Mouse (Mus musculus): ENCODE data around the gene Slit1. TPM values are rescaled to one million over a fixed set of nuclear protein-coding genes. Genes with fewer than 3 reads are reported as not detected.

Slit1 gene
- polyA plus RNA-seq, 1 experiment from 2014 or later = 1.0 TPM

GRCm38 (mm10) chr19:41698857-41699424, 44.5 kb downstream of the Slit1 start:
- H3K36me3 ChIP-seq (ENCODE audit: control insufficient read depth, insufficient read depth, low read length) = no peaks in the 10 kb centered on the region
- no peaks in the 10 kb centered on the region for H3K27me3 ChIP-seq (replicated peaks; ENCODE audit: control insufficient read depth, insufficient read depth, low read length)
- WGBS = 56% methylated on average over 5 of the region's 5 CpGs
- DNase-seq (ENCODE audit: low spot score) (no peak), ATAC-seq (replicated peaks; ENCODE audit: low FRiP score, low TSS enrichment, low read depth) (no peak)
- H3K4me2 ChIP-seq (ENCODE audit: low read length) = no peak overlapping the region
- no peak overlapping the region for H3K4me3 ChIP-seq (ENCODE audit: low read depth, low read length)
- H3K9ac ChIP-seq (ENCODE audit: low read length) = no peak overlapping the region
- no peaks in the 10 kb centered on the region for H3K4me1 ChIP-seq (replicated peaks; ENCODE audit: control insufficient read depth, insufficient read depth, low read length)
- H3K27ac ChIP-seq (ENCODE audit: low read depth) = no peak overlapping the region
- no peaks in the 10 kb centered on the region for H3K9me3 ChIP-seq (ENCODE audit: control insufficient read depth, low read length)

- Histone ChIP-seq H3K9me3 (ENCODE audit: control insufficient read depth, low read length) (no peaks in the 10 kb centered on the region), H3K4me3 (ENCODE audit: low read depth, low read length) (no peak overlapping the region), H3K27me3 (replicated peaks; ENCODE audit: control insufficient read depth, insufficient read depth, low read length) (no peaks in the 10 kb centered on the region), H3K4me2 (ENCODE audit: low read length) (no peak overlapping the region), H3K36me3 (ENCODE audit: control insufficient read depth, insufficient read depth, low read length) (no peaks in the 10 kb centered on the region), H3K9ac (ENCODE audit: low read length) (no peak overlapping the region), H3K27ac (ENCODE audit: low read depth) (no peak overlapping the region), H3K4me1 (replicated peaks; ENCODE audit: control insufficient read depth, insufficient read depth, low read length) (no peaks in the 10 kb centered on the region)
- DNase-seq (ENCODE audit: low spot score) (no peak), ATAC-seq (replicated peaks; ENCODE audit: low FRiP score, low TSS enrichment, low read depth) (no peak; the same call in 1 of the 2 replicates)
- 75% methylated on average over 6 of the region's 6 CpGs for WGBS
These were observed 45.5 kb downstream of the Slit1 start for GRCm38 (mm10) chr19:41697807-41698515.

GRCm38 (mm10) chr19:41697111-41697806, 46.2 kb downstream of the Slit1 start:
- 46% methylated on average over 9 of the region's 9 CpGs for WGBS

GRCm38 (mm10) chr19:41696443-41696842, 47.0 kb downstream of the Slit1 start:
- Histone ChIP-seq H3K36me3 (ENCODE audit: control insufficient read depth, insufficient read depth, low read length) (no peaks in the 10 kb centered on the region), H3K27me3 (replicated peaks; ENCODE audit: control insufficient read depth, insufficient read depth, low read length) (no peaks in the 10 kb centered on the region), H3K27ac (ENCODE audit: low read depth) (no peak overlapping the region), H3K4me1 (replicated peaks; ENCODE audit: control insufficient read depth, insufficient read depth, low read length) (no peaks in the 10 kb centered on the region), H3K4me3 (ENCODE audit: low read depth, low read length) (no peak overlapping the region), H3K9me3 (ENCODE audit: control insufficient read depth, low read length) (no peaks in the 10 kb centered on the region), H3K4me2 (ENCODE audit: low read length) (no peak overlapping the region), H3K9ac (ENCODE audit: low read length) (no peak overlapping the region)
- ATAC-seq (replicated peaks; ENCODE audit: low FRiP score, low TSS enrichment, low read depth) (no peak), DNase-seq (ENCODE audit: low spot score) (no peak)
- WGBS = 80% methylated on average over 9 of the region's 9 CpGs

More at GRCm38 (mm10) chr19:41697111-41697806, 46.2 kb downstream of the Slit1 start:
- no peak overlapping the region for H3K9ac ChIP-seq (ENCODE audit: low read length)
- no peaks in the 10 kb centered on the region for H3K36me3 ChIP-seq (ENCODE audit: control insufficient read depth, insufficient read depth, low read length)
- H3K27me3 ChIP-seq (replicated peaks; ENCODE audit: control insufficient read depth, insufficient read depth, low read length) = no peaks in the 10 kb centered on the region
- ATAC-seq (replicated peaks; ENCODE audit: low FRiP score, low TSS enrichment, low read depth) = no peak
- DNase-seq (ENCODE audit: low spot score) = no peak
- no peaks in the 10 kb centered on the region for H3K4me1 ChIP-seq (replicated peaks; ENCODE audit: control insufficient read depth, insufficient read depth, low read length)
- H3K9me3 ChIP-seq (ENCODE audit: control insufficient read depth, low read length) = no peaks in the 10 kb centered on the region
- no peak overlapping the region for H3K27ac ChIP-seq (ENCODE audit: low read depth)
- H3K4me2 ChIP-seq (ENCODE audit: low read length) = no peak overlapping the region
- H3K4me3 ChIP-seq (ENCODE audit: low read depth, low read length) = no peak overlapping the region

- no peaks in the 10 kb centered on the region for H3K27me3 ChIP-seq (replicated peaks; ENCODE audit: control insufficient read depth, insufficient read depth, low read length)
- H3K9me3 ChIP-seq (ENCODE audit: control insufficient read depth, low read length) = no peaks in the 10 kb centered on the region
- H3K36me3 ChIP-seq (ENCODE audit: control insufficient read depth, insufficient read depth, low read length) = no peaks in the 10 kb centered on the region
- 65% methylated on average over 6 of the region's 6 CpGs for WGBS
- no peak overlapping the region for H3K4me3 ChIP-seq (ENCODE audit: low read depth, low read length)
- no peak overlapping the region for H3K9ac ChIP-seq (ENCODE audit: low read length)
- no peak for DNase-seq (ENCODE audit: low spot score)
- ATAC-seq (replicated peaks; ENCODE audit: low FRiP score, low TSS enrichment, low read depth) = no peak
- H3K4me2 ChIP-seq (ENCODE audit: low read length) = no peak overlapping the region
- no peaks in the 10 kb centered on the region for H3K4me1 ChIP-seq (replicated peaks; ENCODE audit: control insufficient read depth, insufficient read depth, low read length)
- no peak overlapping the region for H3K27ac ChIP-seq (ENCODE audit: low read depth)
These were observed 48.4 kb downstream of the Slit1 start for GRCm38 (mm10) chr19:41695046-41695445.

- DNase-seq (ENCODE audit: low spot score) (no peak), ATAC-seq (replicated peaks; ENCODE audit: low FRiP score, low TSS enrichment, low read depth) (no peak)
- Histone ChIP-seq H3K27me3 (replicated peaks; ENCODE audit: control insufficient read depth, insufficient read depth, low read length) (no peaks in the 10 kb centered on the region), H3K27ac (ENCODE audit: low read depth) (no peak overlapping the region), H3K4me1 (replicated peaks; ENCODE audit: control insufficient read depth, insufficient read depth, low read length) (no peaks in the 10 kb centered on the region), H3K36me3 (ENCODE audit: control insufficient read depth, insufficient read depth, low read length) (no peaks in the 10 kb centered on the region), H3K9ac (ENCODE audit: low read length) (no peak overlapping the region), H3K9me3 (ENCODE audit: control insufficient read depth, low read length) (no peaks in the 10 kb centered on the region), H3K4me3 (ENCODE audit: low read depth, low read length) (no peak overlapping the region), H3K4me2 (ENCODE audit: low read length) (no peak overlapping the region)
- WGBS = 67% methylated on average over 9 of the region's 9 CpGs
These were observed 48.9 kb downstream of the Slit1 start for GRCm38 (mm10) chr19:41694610-41695009.

- no peaks in the 10 kb centered on the region for H3K27me3 ChIP-seq (replicated peaks; ENCODE audit: control insufficient read depth, insufficient read depth, low read length)
- H3K27ac ChIP-seq (ENCODE audit: low read depth) = no peak overlapping the region
- no peaks in the 10 kb centered on the region for H3K4me1 ChIP-seq (replicated peaks; ENCODE audit: control insufficient read depth, insufficient read depth, low read length)
- H3K4me2 ChIP-seq (ENCODE audit: low read length) = no peak overlapping the region
- no peak overlapping the region for H3K9ac ChIP-seq (ENCODE audit: low read length)
- no peaks in the 10 kb centered on the region for H3K9me3 ChIP-seq (ENCODE audit: control insufficient read depth, low read length)
- DNase-seq (ENCODE audit: low spot score) (no peak), ATAC-seq (replicated peaks; ENCODE audit: low FRiP score, low TSS enrichment, low read depth) (no peak)
- H3K36me3 ChIP-seq (ENCODE audit: control insufficient read depth, insufficient read depth, low read length) = no peaks in the 10 kb centered on the region
- WGBS = 35% methylated on average over 5 of the region's 5 CpGs
- no peak overlapping the region for H3K4me3 ChIP-seq (ENCODE audit: low read depth, low read length)
These were observed 49.7 kb downstream of the Slit1 start for GRCm38 (mm10) chr19:41693727-41694126.

- H3K9ac ChIP-seq (ENCODE audit: low read length) = no peak overlapping the region
- H3K4me2 ChIP-seq (ENCODE audit: low read length) = no peak overlapping the region
- no peaks in the 10 kb centered on the region for H3K4me1 ChIP-seq (replicated peaks; ENCODE audit: control insufficient read depth, insufficient read depth, low read length)
- H3K36me3 ChIP-seq (ENCODE audit: control insufficient read depth, insufficient read depth, low read length) = no peaks in the 10 kb centered on the region
- H3K4me3 ChIP-seq (ENCODE audit: low read depth, low read length) = no peak overlapping the region
- no peak for DNase-seq (ENCODE audit: low spot score)
- H3K27ac ChIP-seq (ENCODE audit: low read depth) = no peak overlapping the region
- WGBS = 83% methylated on average over 10 of the region's 10 CpGs
- no peaks in the 10 kb centered on the region for H3K9me3 ChIP-seq (ENCODE audit: control insufficient read depth, low read length)
- ATAC-seq (replicated peaks; ENCODE audit: low FRiP score, low TSS enrichment, low read depth) = no peak
- no peaks in the 10 kb centered on the region for H3K27me3 ChIP-seq (replicated peaks; ENCODE audit: control insufficient read depth, insufficient read depth, low read length)
These were observed 53.4 kb downstream of the Slit1 start for GRCm38 (mm10) chr19:41690064-41690463.
